Mouse (Mus musculus): ENCODE measurements at regions not wholly inside any gene's neighbourhood (a gene's known extent, or its start where the extent isn't known, plus 50 kb on each side); places are given as distances from the start of the nearest gene placed in this dataset.

DNA sequence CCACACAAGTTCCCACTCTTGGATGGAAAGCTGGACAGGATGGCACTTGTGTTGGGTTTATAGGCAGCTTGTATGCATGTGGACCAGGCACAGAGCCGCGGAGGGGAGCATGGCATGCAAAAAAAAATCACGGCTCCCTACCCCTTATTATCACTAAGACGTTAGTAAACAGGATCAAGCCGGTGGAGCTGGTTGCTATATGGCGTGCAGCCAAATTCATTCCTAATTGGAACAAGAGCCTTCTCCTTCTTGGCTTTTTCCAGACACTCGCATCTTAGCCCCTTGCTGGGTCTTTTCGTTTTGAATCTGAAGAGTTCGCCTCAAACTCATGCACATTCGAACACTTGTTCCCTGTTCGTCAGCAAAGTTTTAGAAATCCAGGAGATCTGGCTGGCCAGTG lies 211.0 kb downstream of the Rplp1 start:
- TF ChIP-seq CTCF (conservative IDR thresholded peaks at IDR 0.05; ENCODE audit: insufficient read depth, insufficient read length, low read depth, low read length) (no peak), POLR2A (IDR thresholded peaks at IDR 0.05; ENCODE audit: low read depth, low read length) (no peak)
